ENCODE assay signal across 17 mouse cellular contexts in the genomic region with DNA sequence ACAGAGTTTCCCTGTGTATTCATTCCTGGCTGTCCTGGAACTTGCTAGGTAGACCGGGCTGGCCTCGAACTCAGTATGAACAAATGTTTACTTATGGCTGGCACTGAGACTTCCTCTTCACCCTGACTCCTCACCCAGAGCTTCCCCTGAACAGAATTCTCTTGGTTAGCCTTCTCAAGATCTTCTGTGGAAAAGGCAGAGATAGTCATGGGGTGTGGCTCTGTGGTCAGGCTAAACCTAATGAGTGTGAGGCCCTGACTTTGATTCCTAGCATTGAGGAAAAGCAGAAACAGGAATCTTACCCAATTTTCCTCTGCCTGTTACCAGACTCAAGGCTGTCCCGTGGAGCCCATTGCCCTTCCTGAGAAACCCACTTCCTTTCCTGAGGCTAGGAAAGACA. TPM values are rescaled to one million over a fixed set of nuclear protein-coding genes. Genes with fewer than 3 reads are reported as not detected.
A peak's percentile ranks its signal among the peaks of the same experiment; 100 is the strongest.
DNase-seq lines count a peak whose midpoint lies in the region; ATAC-seq lines count a peak whose summit lies in the region.
"Had no signal": no experiment of that assay in that cellular context is flagged by ENCODE, and none has a peak within 500 bp of the region (broad histone marks: within the 10 kb centered on the region; RNA-seq: fewer than 3 reads in every experiment).

No protein-coding gene starts in this region.

- peak overlapping the region; percentile 71; the same call in 1 of the 2 replicates for H3K27ac ChIP-seq in kidney, embryonic 15.5 days
- no peak overlapping the region for H3K27ac ChIP-seq in kidney, embryonic 14.5 days (ENCODE audit: low read depth, low read length)
- H3K27ac ChIP-seq: forebrain, embryonic 13.5 days; heart, adult 2 months; limb, embryonic 12.5 days had no signal

- no peak overlapping the region for H3K9ac ChIP-seq in kidney, embryonic 15.5 days
- no peak overlapping the region for H3K9ac ChIP-seq in kidney, embryonic 14.5 days (ENCODE audit: low read depth, low read length)
- H3K9ac ChIP-seq: forebrain, embryonic 13.5 days; limb, embryonic 12.5 days had no signal

- DNase-seq in 416B (ENCODE audit: low read depth): peak; percentile 57
- no peak for DNase-seq in left cerebral cortex, adult 18-20 months (ENCODE audit: low spot score in 2 of 2)
- no peak for DNase-seq in ovary, postnatal 10 days (ENCODE audit: low spot score)
- no peak for DNase-seq in layer of hippocampus, postnatal 14 days (ENCODE audit: low spot score in 2 of 2)
- DNase-seq: cerebellum, adult 11-12 months; heart, adult 2 months; heart, postnatal 14 days; kidney, postnatal 36 days; layer of hippocampus, postnatal 36 days had no signal

- no peak overlapping the region for H3K4me2 ChIP-seq in kidney, embryonic 15.5 days
- H3K4me2 ChIP-seq in kidney, embryonic 14.5 days (replicated peaks; ENCODE audit: low read depth, low read length): no peak overlapping the region
- H3K4me2 ChIP-seq: forebrain, embryonic 13.5 days; limb, embryonic 12.5 days had no signal

- no peaks in the 10 kb centered on the region for H3K27me3 ChIP-seq in kidney, embryonic 15.5 days
- H3K27me3 ChIP-seq in kidney, embryonic 14.5 days (ENCODE audit: control insufficient read depth, insufficient read depth, low read length): no peaks in the 10 kb centered on the region

- no peak overlapping the region for H3K4me3 ChIP-seq in kidney, embryonic 15.5 days (replicated peaks)
- no peak overlapping the region for H3K4me3 ChIP-seq in kidney, embryonic 14.5 days (ENCODE audit: low read length)
- H3K4me3 ChIP-seq: forebrain, embryonic 13.5 days; heart, adult 2 months; limb, embryonic 12.5 days had no signal

- H3K9me3 ChIP-seq in kidney, embryonic 15.5 days (replicated peaks): no peaks in the 10 kb centered on the region
- H3K9me3 ChIP-seq in kidney, embryonic 14.5 days (ENCODE audit: control insufficient read depth, low read length): no peaks in the 10 kb centered on the region
- H3K9me3 ChIP-seq: forebrain, embryonic 13.5 days; G1E; limb, embryonic 12.5 days had no signal

- no peak for ATAC-seq in kidney, embryonic 15.5 days (replicated peaks; ENCODE audit: low FRiP score)
- no peak for ATAC-seq in kidney, embryonic 14.5 days (ENCODE audit: low FRiP score, low TSS enrichment)
- peak; percentile 89 for ATAC-seq in granulocyte monocyte progenitor cell, adult 5-6 weeks (replicated peaks; ENCODE audit: poor library complexity, severe bottlenecking)
- peak; percentile 88 for ATAC-seq in megakaryocyte progenitor cell, adult 5-6 weeks (replicated peaks; ENCODE audit: poor library complexity)
- ATAC-seq: forebrain, embryonic 13.5 days had no signal

- H3K4me1 ChIP-seq in kidney, embryonic 15.5 days: peaks cover 51% of the 10 kb centered on the region
- H3K4me1 ChIP-seq in kidney, embryonic 14.5 days (ENCODE audit: control insufficient read depth, insufficient read depth, low read length): 0 out of 2 replicates have a peak, but pooled peaks cover 7% of the 10 kb centered on the region
- H3K4me1 ChIP-seq: forebrain, embryonic 13.5 days had no signal

- no peaks in the 10 kb centered on the region for H3K36me3 ChIP-seq in kidney, embryonic 15.5 days
- no peaks in the 10 kb centered on the region for H3K36me3 ChIP-seq in kidney, embryonic 14.5 days (ENCODE audit: control insufficient read depth, insufficient read depth, low read length)
- H3K36me3 ChIP-seq: G1E; limb, embryonic 12.5 days had no signal

- 79% methylated on average over 3 of the region's 3 CpGs for WGBS in kidney, embryonic 15.5 days
- 79% methylated on average over 3 of the region's 3 CpGs for WGBS in kidney, embryonic 14.5 days

RNA-seq across cellular contexts. Expression of gene Cdh1, which starts 8.9 kb away (rescaled TPM):
- polyA plus RNA-seq in kidney, embryonic 15.5 days (2015; fragmentation: Nextera tagmentation; extraction: Ambion mirVana): 80.8 and 81.7 TPM in 2 replicates
- polyA plus RNA-seq in kidney, embryonic 14.5 days (2014; fragmentation: Nextera tagmentation; extraction: Ambion mirVana): 31.5 and 88.4 TPM in 2 replicates
- 1.1 and 4.6 TPM in 2 replicates for total RNA-seq in granulocyte monocyte progenitor cell, adult 5-6 weeks (2014; fragmentation: Nextera tagmentation)
- 0.88 and 1.6 TPM in 2 replicates for total RNA-seq in granulocyte monocyte progenitor cell, adult 5-6 weeks (2017)
- total RNA-seq in megakaryocyte progenitor cell, adult 5-6 weeks (2015): 0.42 and 1.2 TPM in 2 replicates
- 0.62 and 1.3 TPM in 2 replicates for total RNA-seq in megakaryocyte progenitor cell, adult 5-6 weeks (2017)
- total RNA-seq in left cerebral cortex, adult 18-20 months (2021): 1 to 10 TPM; 2.2 to 2.8 TPM
- total RNA-seq in layer of hippocampus, postnatal 14 days (2021): under 1 TPM; 0.24 to 0.35 TPM
- total RNA-seq: heart, adult 2 months; megakaryocyte-erythroid progenitor cell, adult 5-6 weeks had no signal
- polyA plus RNA-seq: G1E had no signal

RNA-seq across cellular contexts. Expression of gene Gm10073, which starts 38.8 kb away (rescaled TPM):
- polyA plus RNA-seq in kidney, embryonic 15.5 days (2015; fragmentation: Nextera tagmentation; extraction: Ambion mirVana): 9.9 and 11.7 TPM in 2 replicates
- 11.5 and 11.6 TPM in 2 replicates for polyA plus RNA-seq in kidney, embryonic 14.5 days (2014; fragmentation: Nextera tagmentation; extraction: Ambion mirVana)
- 29.2 and 30.2 TPM in 2 replicates for total RNA-seq in granulocyte monocyte progenitor cell, adult 5-6 weeks (2014; fragmentation: Nextera tagmentation)
- 8.2 and 10.8 TPM in 2 replicates for total RNA-seq in granulocyte monocyte progenitor cell, adult 5-6 weeks (2017)
- 111 and 130 TPM in 2 replicates for total RNA-seq in megakaryocyte progenitor cell, adult 5-6 weeks (2015)
- total RNA-seq in megakaryocyte progenitor cell, adult 5-6 weeks (2017): 8.4 and 9.5 TPM in 2 replicates
- total RNA-seq in left cerebral cortex, adult 18-20 months (2021): 10 to 100 TPM; 86.5 to 89.9 TPM
- total RNA-seq in layer of hippocampus, postnatal 14 days (2021): 100 to 1,000 TPM in 1 of 2 experiments, 10 to 100 TPM in 1; 83.2 to 104 TPM

Comparison
In these comparisons a context has a peak if more than half of its experiments do, and no peak if none do; other contexts are left out.
1. ATAC-seq: peak in granulocyte monocyte progenitor cell, adult 5-6 weeks (single experiment) and megakaryocyte progenitor cell, adult 5-6 weeks (single experiment); none in kidney, embryonic 15.5 days (single experiment) and kidney, embryonic 14.5 days (single experiment).